Mouse (Mus musculus): ENCODE measurements around the gene Snrnp70. TPM values are rescaled to one million over a fixed set of nuclear protein-coding genes. Genes with fewer than 3 reads are reported as not detected.

Snrnp70 gene
- 100 to 1,000 TPM; 372 to 395 TPM for total RNA-seq (2021)
- long read RNA-seq, experiment 1, full-length matches to known transcripts = 26 of 65 reads
- long read RNA-seq, experiment 1, partial matches to known transcripts = 6 of 65 reads
- long read RNA-seq, experiment 1, other reads (novel, unspliced or antisense) = 33 of 65 reads
- long read RNA-seq, experiment 2, transcript Snrnp70-201 (10 exons, 1,735 nt) = major isoform, 12 of 44 reads
- long read RNA-seq, experiment 2, partial matches to known transcripts = 5 of 44 reads
- long read RNA-seq, experiment 2, other reads (novel, unspliced or antisense) = 24 of 44 reads

GRCm38 (mm10) chr7:45395578-45396336 is at the start of gene Snrnp70:
Snrnp70 (minus strand) TSS chr7:45395742.
- peak; percentile 100 for DNase-seq (ENCODE audit: low spot score in 2 of 2)

- no peak for DNase-seq (ENCODE audit: low spot score in 2 of 2)
Observed at GRCm38 (mm10) chr7:45443526-45444420, 48.2 kb upstream of the Snrnp70 start.

- no peak for DNase-seq (ENCODE audit: low spot score in 2 of 2)
Observed at GRCm38 (mm10) chr7:45437521-45438276, 42.2 kb upstream of the Snrnp70 start, which contains the start of gene Ruvbl2. Ruvbl2 (minus strand) TSS chr7:45438096.

DNA sequence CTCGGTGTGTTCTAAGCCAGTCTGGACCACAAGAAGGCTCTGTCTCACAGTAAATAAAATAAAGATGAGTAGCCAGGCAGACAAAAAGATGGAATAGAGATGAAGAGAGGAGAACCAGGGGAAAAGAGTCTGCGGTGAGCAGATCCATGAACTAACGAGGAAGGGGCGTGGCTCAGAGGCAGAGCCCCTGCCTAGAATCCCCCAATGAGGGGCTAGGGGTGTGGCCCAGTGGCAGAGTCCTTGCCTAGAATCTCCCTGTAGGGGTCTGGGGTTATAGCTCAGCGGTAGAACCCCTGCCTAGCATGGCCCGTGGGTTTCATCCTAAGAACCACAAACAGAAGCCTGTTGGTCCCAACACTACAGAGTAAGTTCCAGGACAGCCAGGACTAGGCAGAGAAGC is 41.5 kb upstream of the Snrnp70 start:
- no peak for DNase-seq (ENCODE audit: low spot score in 2 of 2)

DNA sequence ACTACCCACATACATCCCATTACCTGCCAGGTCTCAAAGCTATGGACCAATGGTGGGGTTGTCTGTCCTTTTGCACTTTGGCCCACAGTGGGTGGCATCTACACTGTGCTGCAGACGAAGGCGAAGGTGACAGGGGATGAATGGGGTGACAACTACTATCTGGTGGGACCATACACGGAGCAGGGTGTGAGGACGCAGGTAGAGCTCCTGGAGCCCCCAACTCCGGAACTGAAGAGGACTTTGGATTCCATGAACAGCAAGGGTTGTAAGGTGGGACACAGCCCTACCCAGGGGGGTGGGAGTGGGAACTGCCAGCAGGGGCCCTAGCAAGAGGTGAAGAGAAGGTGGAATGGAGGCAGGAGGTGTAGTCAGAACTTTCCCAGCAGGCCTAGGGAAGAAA is 40.9 kb upstream of the Snrnp70 start:
- DNase-seq (ENCODE audit: low spot score in 2 of 2) = no peak

- no peak for DNase-seq (ENCODE audit: low spot score in 2 of 2)
Observed at GRCm38 (mm10) chr7:45435038-45435437, 39.5 kb upstream of the Snrnp70 start.

DNA sequence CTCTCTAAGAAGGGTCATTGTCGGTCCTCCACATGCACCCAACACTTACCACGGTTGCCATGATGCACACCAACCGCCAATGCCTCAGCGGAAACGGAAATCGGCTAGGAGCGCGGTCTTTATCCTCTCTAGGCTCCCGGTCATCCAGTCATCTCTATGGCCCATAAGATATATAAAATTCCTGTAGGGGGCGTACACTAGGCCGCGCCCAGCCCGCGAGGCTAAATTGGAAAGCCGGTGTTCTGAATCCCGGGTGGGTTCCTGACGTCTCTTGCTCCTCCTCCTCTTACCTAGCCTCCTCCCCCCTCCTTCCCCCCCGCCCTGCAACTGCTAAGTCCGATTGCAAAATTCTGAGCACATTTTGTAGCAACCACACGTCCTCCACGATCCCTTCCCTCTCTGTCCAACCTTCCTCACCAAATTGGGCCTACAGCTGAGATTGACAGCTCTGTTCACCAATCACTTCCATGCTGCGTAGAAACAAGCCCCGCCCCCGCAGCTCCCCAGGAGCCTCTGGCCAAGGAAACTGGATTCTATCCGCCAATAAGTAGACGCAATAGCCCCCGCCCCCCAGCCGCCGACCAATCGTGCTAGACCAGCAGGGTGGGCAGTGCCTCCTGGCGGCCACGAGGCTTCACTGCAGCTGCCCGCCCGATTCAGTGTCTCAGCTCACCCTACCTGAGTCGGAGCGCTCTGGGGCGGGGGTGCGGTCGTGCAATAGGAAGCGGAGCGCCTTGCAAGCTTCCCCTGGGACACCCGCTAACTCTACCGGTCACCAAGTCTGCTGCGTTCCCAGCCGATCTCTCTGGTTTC is 38.9 kb upstream of the Snrnp70 start, which contains the start of gene Gys1:
Gene Gys1 (plus strand): TSS at position 642 of the 813 bp plus-strand sequence.
- peak; percentile 100 for DNase-seq (ENCODE audit: low spot score in 2 of 2)

- DNase-seq (ENCODE audit: low spot score in 2 of 2) = no peak
Observed at GRCm38 (mm10) chr7:45433835-45434202, 38.3 kb upstream of the Snrnp70 start.

GRCm38 (mm10) chr7:45426556-45426955 is 31.0 kb upstream of the Snrnp70 start:
- no peak for DNase-seq (ENCODE audit: low spot score in 2 of 2)

DNA sequence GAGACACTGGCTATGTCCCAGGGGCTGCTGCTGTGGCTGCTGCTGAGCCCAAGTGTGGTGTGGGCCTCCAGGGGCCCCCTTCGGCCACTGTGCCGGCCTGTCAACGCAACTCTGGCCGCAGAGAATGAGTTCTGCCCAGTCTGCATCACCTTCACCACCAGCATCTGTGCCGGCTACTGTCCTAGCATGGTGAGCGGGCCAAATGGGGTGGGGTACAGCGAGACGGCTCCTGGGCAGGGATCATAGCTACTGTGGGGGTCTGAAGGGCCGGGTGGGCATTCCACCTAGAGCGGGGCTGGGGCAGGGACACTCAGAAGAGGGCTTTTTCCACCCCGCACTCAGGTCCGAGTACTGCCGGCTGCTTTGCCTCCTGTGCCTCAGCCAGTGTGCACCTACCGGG is 25.7 kb upstream of the Snrnp70 start:
- no peak for DNase-seq (ENCODE audit: low spot score in 2 of 2)

DNA sequence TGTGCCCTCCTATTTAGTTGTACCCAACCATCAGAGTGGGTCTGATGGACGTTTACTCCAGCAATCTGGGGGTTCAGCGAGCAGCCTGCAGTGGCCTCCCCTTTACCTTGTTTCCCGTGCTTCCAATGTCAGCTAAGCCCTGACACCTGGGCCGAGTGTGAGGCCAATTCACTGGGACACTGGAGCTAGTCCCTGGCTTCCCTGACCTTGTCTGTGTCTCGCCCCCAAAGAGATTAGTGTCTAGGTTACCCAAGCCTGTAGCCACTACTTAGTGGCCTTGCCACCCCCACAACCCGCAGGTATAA is 25.0 kb upstream of the Snrnp70 start, which contains the start of gene Lhb:
Gene Lhb (plus strand): TSS at position 206 of the 305 bp plus-strand sequence.
- DNase-seq (ENCODE audit: low spot score in 2 of 2) = no peak

GRCm38 (mm10) chr7:45419859-45420614 is 24.5 kb upstream of the Snrnp70 start:
- no peak for DNase-seq (ENCODE audit: low spot score in 2 of 2)

DNA sequence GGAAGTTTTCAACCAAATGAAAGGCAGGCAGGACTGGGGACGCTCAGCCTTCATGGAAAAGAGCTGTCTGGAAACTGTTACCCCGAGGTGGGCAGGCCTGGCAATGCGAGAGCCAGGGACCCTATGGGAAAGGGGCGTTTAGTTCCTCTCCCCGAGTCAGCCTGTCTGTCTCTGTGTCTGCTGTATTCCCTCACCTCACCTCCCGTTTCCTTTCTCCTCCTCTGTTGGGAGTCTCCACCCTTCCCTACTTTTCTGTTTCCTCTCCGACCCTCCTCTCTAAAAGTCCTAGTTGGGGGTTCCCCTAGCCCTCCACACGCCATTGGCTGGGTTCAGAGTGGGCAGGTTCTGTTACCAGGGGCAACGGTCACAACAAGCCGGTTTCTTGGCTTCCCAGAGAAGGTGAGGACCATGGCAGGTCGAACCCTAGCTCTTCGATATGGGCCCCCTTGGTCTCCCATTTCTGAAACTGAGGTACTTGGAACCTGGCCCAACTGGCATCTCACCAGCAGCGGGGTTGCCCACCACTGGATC is 22.5 kb upstream of the Snrnp70 start:
- DNase-seq (ENCODE audit: low spot score in 2 of 2) = no peak

DNA sequence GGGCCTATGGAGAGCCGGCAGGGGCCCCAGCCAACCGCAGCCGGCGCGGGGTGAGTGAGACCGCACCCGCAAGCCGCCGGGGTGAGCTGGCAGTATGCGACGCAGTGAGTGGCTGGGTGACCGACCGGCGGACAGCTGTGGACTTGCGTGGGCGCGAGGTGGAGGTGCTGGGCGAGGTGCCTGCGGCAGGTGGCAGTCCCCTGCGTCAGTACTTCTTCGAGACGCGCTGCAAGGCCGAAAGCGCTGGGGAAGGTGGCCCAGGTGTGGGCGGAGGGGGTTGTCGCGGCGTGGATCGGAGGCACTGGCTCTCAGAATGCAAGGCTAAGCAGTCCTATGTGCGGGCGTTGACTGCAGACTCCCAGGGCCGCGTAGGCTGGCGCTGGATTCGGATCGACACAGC is 20.1 kb upstream of the Snrnp70 start:
- DNase-seq (ENCODE audit: low spot score in 2 of 2) = peak; percentile 38 to 67

DNA sequence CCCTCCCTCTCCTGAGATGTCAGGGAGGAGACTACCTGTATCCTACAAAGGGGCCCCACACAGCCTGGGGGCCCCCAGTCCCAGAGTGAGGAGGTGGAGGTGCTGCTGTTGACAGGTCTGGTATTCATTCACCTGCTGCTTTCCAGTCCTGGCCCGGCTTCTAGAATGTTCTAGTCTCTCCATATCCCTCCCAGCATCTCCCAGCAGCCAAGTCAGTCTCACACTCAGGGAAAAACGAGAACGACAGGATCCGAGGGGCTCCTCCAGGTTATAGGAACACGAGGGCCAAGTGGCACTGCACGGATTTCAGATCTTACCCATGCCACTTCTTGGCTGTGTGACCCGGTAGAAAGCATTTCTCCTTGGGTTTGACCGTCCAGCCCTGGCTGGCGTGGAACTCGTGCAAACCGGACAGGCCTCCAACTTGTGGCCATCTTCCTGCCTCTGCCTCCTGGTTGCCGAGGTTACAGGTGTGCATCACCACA is 19.2 kb upstream of the Snrnp70 start:
- DNase-seq (ENCODE audit: low spot score in 2 of 2) = no peak

GRCm38 (mm10) chr7:45413864-45414739 is 18.6 kb upstream of the Snrnp70 start:
- no peak for DNase-seq (ENCODE audit: low spot score in 2 of 2)

DNA sequence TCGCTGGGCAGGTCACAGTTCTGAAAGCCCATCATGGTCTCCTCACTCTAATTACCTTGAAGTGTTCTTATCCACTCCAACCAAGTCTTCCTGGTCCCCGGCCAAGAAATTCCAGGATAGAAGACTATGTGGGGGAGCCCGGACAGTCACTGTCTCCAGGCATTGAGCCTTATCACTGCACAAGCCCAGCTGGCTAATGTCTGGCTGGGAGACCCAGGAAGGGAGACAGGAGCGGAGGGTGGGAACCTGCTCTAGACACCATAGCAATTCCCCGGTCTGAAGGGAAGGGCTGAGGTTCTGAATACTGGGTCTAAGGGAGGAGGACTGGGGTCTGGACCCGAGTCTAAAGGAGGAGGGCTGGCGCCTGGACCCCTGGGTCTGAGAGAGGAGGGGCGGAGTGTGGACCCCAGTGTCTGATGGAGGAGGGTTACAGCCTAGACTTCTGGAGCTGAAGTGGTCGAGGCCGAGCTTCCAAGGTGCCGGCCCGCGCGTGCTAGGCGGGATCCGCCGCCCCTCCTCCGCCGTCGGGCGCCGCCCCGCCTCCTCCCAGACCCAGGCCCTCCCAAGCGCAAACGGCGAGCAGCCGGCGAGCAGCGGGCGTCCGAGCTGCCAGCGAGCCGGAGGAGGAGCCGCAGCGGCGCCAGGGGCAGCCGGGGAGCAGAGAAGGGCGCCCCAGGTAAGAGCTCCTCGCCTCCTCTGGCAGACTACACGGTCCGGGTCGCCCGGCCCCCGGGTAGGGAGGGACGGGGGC is 17.7 kb upstream of the Snrnp70 start, which contains the start of gene Ntf5:
Gene Ntf5 (plus strand): TSS at position 583 of the 751 bp plus-strand sequence.
- no peak for DNase-seq (ENCODE audit: low spot score in 2 of 2)

Data from left cerebral cortex, adult 18-20 months (tissue).